Mouse (Mus musculus) cerebellum, adult 2 months (tissue): ENCODE data around the gene Defb45. TPM values are rescaled to one million over a fixed set of nuclear protein-coding genes. Genes with fewer than 3 reads are reported as not detected.

ENCODE experiments used
- DNase-seq, 2 experiments: peaks; one replicate each; pipeline ENCODE4 v3.0.0; 2021
- H3K27ac ChIP-seq: fragments of 200-500 bp; 2 replicates; pipeline ENCODE4 v1.5.1; 2012; ENCODE audit warnings: low read length, control low read depth, inconsistent platforms; ENCODE audit not compliant: insufficient read depth
- H3K27me3 ChIP-seq: fragments of 200-500 bp; 2 replicates; pipeline ENCODE4 v1.6.1; 2012; ENCODE audit warnings: inconsistent platforms, mild to moderate bottlenecking, low read length, moderate library complexity; ENCODE audit not compliant: control insufficient read depth, insufficient read depth
- H3K4me1 ChIP-seq: fragments of 200-500 bp; 2 replicates; pipeline ENCODE4 v1.6.1; 2011; ENCODE audit warnings: low read length; ENCODE audit not compliant: control insufficient read depth, insufficient read depth
- H3K4me3 ChIP-seq: fragments of 200-500 bp; replicated peaks from 2 replicates; pipeline ENCODE3; 2011; ENCODE audit warnings: mild to moderate bottlenecking, low read depth, low read length, control low read depth; ENCODE audit not compliant: insufficient read depth
- CTCF ChIP-seq: fragments of 200-500 bp; IDR thresholded peaks from 2 replicates; pipeline ENCODE4 v1.5.1; 2011; ENCODE audit warnings: low read depth, mild to moderate bottlenecking, control low read depth, low read length, moderate library complexity, borderline replicate concordance; ENCODE audit not compliant: insufficient read depth
- POLR2A ChIP-seq: fragments of 200-500 bp; IDR thresholded peaks from 2 replicates; pipeline ENCODE4 v1.6.1; 2011; ENCODE audit warnings: low read length, control low read depth, borderline replicate concordance; ENCODE audit not compliant: insufficient read depth
- WGBS: fragments of 180-500 bp; shearing (Covaris S2); methylation state at CpG from one replicate; pipeline ENCODE4 v1.1.7; 2018; 5-methylcytosine and 5-hydroxymethylcytosine counted together
- polyA plus RNA-seq: library from polyadenylated mRNA; depleted of rRNA; stranded (reverse); fragments of >200 nt; gene quantifications from 2 replicates; pipeline ENCODE4 v1.2.3, GENCODE M21; 2012

Defb45 gene
- polyA plus RNA-seq, 1 experiment, result not detected

GRCm38 (mm10) chr2:152620367-152621134 is 21.4 kb upstream of the Defb45 start:
- Histone ChIP-seq H3K4me1 (no peaks in the 10 kb centered on the region), H3K27ac (no peak overlapping the region), H3K4me3 (no peak overlapping the region), H3K27me3 (no peaks in the 10 kb centered on the region)
- DNase-seq, result no peak
- 47% methylated on average over 9 of the region's 9 CpGs for WGBS
- no peak for TF ChIP-seq CTCF
- TF ChIP-seq POLR2A, result no peak

GRCm38 (mm10) chr2:152617374-152617773 is 18.2 kb upstream of the Defb45 start:
- no peak for DNase-seq
- H3K4me1 ChIP-seq, result no peaks in the 10 kb centered on the region
- WGBS, result 61% methylated on average over 5 of the region's 5 CpGs
- no peak overlapping the region for H3K27ac ChIP-seq
- H3K27me3 ChIP-seq, result no peaks in the 10 kb centered on the region
- TF ChIP-seq POLR2A (no peak), CTCF (peak; percentile 14; the same call in 1 of the 2 replicates)
- no peak overlapping the region for H3K4me3 ChIP-seq

GRCm38 (mm10) chr2:152616470-152616869 is 17.3 kb upstream of the Defb45 start:
- Histone ChIP-seq H3K4me1 (no peaks in the 10 kb centered on the region), H3K4me3 (no peak overlapping the region), H3K27ac (no peak overlapping the region), H3K27me3 (no peaks in the 10 kb centered on the region)
- no peak for TF ChIP-seq CTCF
- TF ChIP-seq POLR2A, result no peak
- 79% methylated on average over 6 of the region's 6 CpGs for WGBS
- no peak for DNase-seq

- H3K27ac ChIP-seq, result no peak overlapping the region
- 9% methylated on average over 7 of the region's 7 CpGs for WGBS
- H3K4me1 ChIP-seq, result no peaks in the 10 kb centered on the region
- H3K4me3 ChIP-seq, result no peak overlapping the region
- H3K27me3 ChIP-seq, result no peaks in the 10 kb centered on the region
- TF ChIP-seq POLR2A (no peak), CTCF (peak; percentile 60)
- DNase-seq, result peak in 1 of 2 experiments; percentile 18
Measured at GRCm38 (mm10) chr2:152615563-152615962, 16.4 kb upstream of the Defb45 start.

GRCm38 (mm10) chr2:152612193-152612592 is 13.0 kb upstream of the Defb45 start:
- no peak overlapping the region for H3K27ac ChIP-seq
- TF ChIP-seq CTCF, result no peak
- no peak for TF ChIP-seq POLR2A
- H3K4me1 ChIP-seq, result no peaks in the 10 kb centered on the region
- no peak for DNase-seq
- no peak overlapping the region for H3K4me3 ChIP-seq
- 44% methylated on average over 8 of the region's 8 CpGs for WGBS
- no peaks in the 10 kb centered on the region for H3K27me3 ChIP-seq

GRCm38 (mm10) chr2:152608719-152609118 is 9.5 kb upstream of the Defb45 start:
- no peak for DNase-seq
- TF ChIP-seq POLR2A (no peak), CTCF (no peak)
- WGBS, result 89% methylated on average over 1 of the region's 1 CpGs
- no peaks in the 10 kb centered on the region for H3K27me3 ChIP-seq
- no peak overlapping the region for H3K4me3 ChIP-seq
- no peak overlapping the region for H3K27ac ChIP-seq
- no peaks in the 10 kb centered on the region for H3K4me1 ChIP-seq

- WGBS, result 79% methylated on average over 6 of the region's 6 CpGs
- H3K27me3 ChIP-seq, result no peaks in the 10 kb centered on the region
- H3K4me1 ChIP-seq, result no peaks in the 10 kb centered on the region
- no peak overlapping the region for H3K4me3 ChIP-seq
- TF ChIP-seq POLR2A (no peak), CTCF (no peak)
- no peak overlapping the region for H3K27ac ChIP-seq
- DNase-seq, result no peak
Measured at GRCm38 (mm10) chr2:152607746-152608145, 8.5 kb upstream of the Defb45 start.

- DNase-seq, result peak in 1 of 2 experiments; percentile 23
- H3K4me3 ChIP-seq, result no peak within 1 kb of the TSS
- H3K27ac ChIP-seq, result no peak within 1 kb of the TSS
- H3K27me3 ChIP-seq, result no peaks in the 10 kb centered on the region
- WGBS, result 77% methylated on average over 15 of the region's 15 CpGs
- TF ChIP-seq CTCF (peak; percentile 38; the same call in 1 of the 2 replicates), POLR2A (no peak)
- no peaks in the 10 kb centered on the region for H3K4me1 ChIP-seq
Measured at GRCm38 (mm10) chr2:152604057-152604456, 4.9 kb upstream of the Defb45 start, which contains the start of gene Defb36. Gene Defb36 (plus strand): TSS chr2:152604327.
